Mouse (Mus musculus) liver, embryonic 14.5 days (tissue): ENCODE measurements around the gene Lmntd1.

Experiments used
- CTCF ChIP-seq: IDR thresholded peaks from 2 replicates; pipeline ENCODE4 v1.5.1; 2016; ENCODE audit warnings: antibody characterized with exemption, low read depth, control low read depth
- EP300 ChIP-seq: IDR thresholded peaks from 2 replicates; pipeline ENCODE4 v1.6.1; 2016; ENCODE audit warnings: antibody characterized with exemption, low read depth

- TF ChIP-seq CTCF (no peak), EP300 (no peak)
Measured at GRCm38 (mm10) chr6:145616402-145617229, 2.5 kb upstream of the Lmntd1 start.
